ENCODE assay signal across 8 mouse cellular contexts in the genomic region with DNA sequence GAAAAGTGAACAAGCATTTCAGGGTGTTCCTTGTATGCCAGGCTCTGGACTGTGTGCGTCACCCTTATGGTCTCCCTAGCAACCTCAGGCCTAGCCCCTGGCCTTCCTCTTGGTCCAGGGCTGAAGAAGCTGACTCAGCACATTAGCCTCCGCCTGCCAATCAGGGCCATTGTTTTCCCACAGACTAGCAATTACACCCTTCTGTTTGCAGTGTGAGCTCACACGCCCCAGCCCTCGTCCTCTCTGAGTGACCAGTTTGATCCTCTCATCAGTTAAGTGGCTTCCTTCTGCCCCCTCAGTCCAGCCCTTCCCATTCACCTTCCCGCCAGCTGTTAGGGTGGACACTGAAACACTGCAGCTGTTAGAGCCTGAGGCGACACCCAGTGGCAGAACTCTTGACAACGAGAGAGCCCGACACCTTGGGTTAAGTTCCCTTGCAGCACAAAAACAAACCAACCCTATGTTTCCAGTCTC. TPM values are rescaled to one million over a fixed set of nuclear protein-coding genes. Genes with fewer than 3 reads are reported as not detected.
DNase-seq lines count a peak whose midpoint lies in the region; ATAC-seq and TF ChIP-seq lines count a peak whose summit lies in the region.
"Had no signal": no experiment of that assay in that cellular context is flagged by ENCODE, and none has a peak within 500 bp of the region (broad histone marks: within the 10 kb centered on the region; RNA-seq: fewer than 3 reads in every experiment).

No protein-coding gene starts in this region.

- no peaks in the 10 kb centered on the region for H3K36me3 ChIP-seq in forebrain, embryonic 13.5 days (ENCODE audit: poor library complexity, severe bottlenecking)
- no peaks in the 10 kb centered on the region for H3K36me3 ChIP-seq in hindbrain, embryonic 15.5 days
- H3K36me3 ChIP-seq in liver, postnatal 0 days (replicated peaks; ENCODE audit: insufficient read depth, low read length): no peaks in the 10 kb centered on the region
- H3K36me3 ChIP-seq in neural tube, embryonic 15.5 days: no peaks in the 10 kb centered on the region
- H3K36me3 ChIP-seq: embryonic facial prominence, embryonic 15.5 days had no signal

- H3K27me3 ChIP-seq in forebrain, embryonic 13.5 days: peaks cover 10% of the 10 kb centered on the region; the same call in 1 of the 2 replicates
- no peaks in the 10 kb centered on the region for H3K27me3 ChIP-seq in hindbrain, embryonic 15.5 days
- H3K27me3 ChIP-seq in liver, postnatal 0 days (ENCODE audit: insufficient read depth, low read length): no peaks in the 10 kb centered on the region
- H3K27me3 ChIP-seq in neural tube, embryonic 15.5 days (replicated peaks): peaks cover 4% of the 10 kb centered on the region
- H3K27me3 ChIP-seq: embryonic facial prominence, embryonic 15.5 days had no signal

- 5% methylated on average over 8 of the region's 8 CpGs for WGBS in forebrain, embryonic 13.5 days
- 2% methylated on average over 8 of the region's 8 CpGs for WGBS in hindbrain, embryonic 15.5 days
- 18% methylated on average over 8 of the region's 8 CpGs for WGBS in liver, postnatal 0 days (ENCODE audit: insufficient replicate concordance)
- 3% methylated on average over 8 of the region's 8 CpGs for WGBS in neural tube, embryonic 15.5 days

- no peak overlapping the region for H3K9ac ChIP-seq in forebrain, embryonic 13.5 days
- no peak overlapping the region for H3K9ac ChIP-seq in hindbrain, embryonic 15.5 days
- no peak overlapping the region for H3K9ac ChIP-seq in liver, postnatal 0 days (replicated peaks)
- no peak overlapping the region for H3K9ac ChIP-seq in neural tube, embryonic 15.5 days (replicated peaks)
- H3K9ac ChIP-seq: embryonic facial prominence, embryonic 15.5 days had no signal

- H3K4me1 ChIP-seq in bone marrow macrophage, adult 2 months (ENCODE audit: control insufficient read depth, insufficient read depth, low read length): no peaks in the 10 kb centered on the region
- peaks cover 8% of the 10 kb centered on the region; the same call in 1 of the 2 replicates for H3K4me1 ChIP-seq in forebrain, embryonic 13.5 days
- peaks cover 4% of the 10 kb centered on the region; the same call in 1 of the 2 replicates for H3K4me1 ChIP-seq in hindbrain, embryonic 15.5 days (replicated peaks)
- H3K4me1 ChIP-seq in liver, postnatal 0 days (ENCODE audit: insufficient read depth): peaks cover 4% of the 10 kb centered on the region; the same call in 1 of the 2 replicates
- H3K4me1 ChIP-seq in neural tube, embryonic 15.5 days: peaks cover 8% of the 10 kb centered on the region

- peak; percentile 55; the same call in 1 of the 2 replicates for TF ChIP-seq CTCF in bone marrow macrophage, adult 2 months (IDR thresholded peaks at IDR 0.05; ENCODE audit: low read depth, low read length)
- peak; percentile 63 for TF ChIP-seq CTCF in liver, postnatal 0 days (IDR thresholded peaks at IDR 0.05; ENCODE audit: low read depth)

- DNase-seq in liver, postnatal 0 days: peak; percentile 49
- DNase-seq in thymus, postnatal 4 days: no peak
- DNase-seq in T-cell, adult 2 months (ENCODE audit: low spot score): no peak

- TF ChIP-seq POLR2A in bone marrow macrophage, adult 2 months (IDR thresholded peaks at IDR 0.05; ENCODE audit: borderline replicate concordance, low read depth, low read length): no peak

- H3K4me2 ChIP-seq in forebrain, embryonic 13.5 days: peak overlapping the region; percentile 27
- H3K4me2 ChIP-seq in hindbrain, embryonic 15.5 days: peak overlapping the region; percentile 39
- no peak overlapping the region for H3K4me2 ChIP-seq in liver, postnatal 0 days (ENCODE audit: low read depth, low read length)
- peak overlapping the region; percentile 41 for H3K4me2 ChIP-seq in neural tube, embryonic 15.5 days
- H3K4me2 ChIP-seq: embryonic facial prominence, embryonic 15.5 days had no signal

- no peak overlapping the region for H3K27ac ChIP-seq in bone marrow macrophage, adult 2 months (ENCODE audit: insufficient read depth, low read depth, low read length)
- no peak overlapping the region for H3K27ac ChIP-seq in forebrain, embryonic 13.5 days
- no peak overlapping the region for H3K27ac ChIP-seq in hindbrain, embryonic 15.5 days (replicated peaks)
- H3K27ac ChIP-seq in liver, postnatal 0 days (ENCODE audit: low read depth): no peak overlapping the region
- H3K27ac ChIP-seq in neural tube, embryonic 15.5 days (replicated peaks): no peak overlapping the region
- H3K27ac ChIP-seq: embryonic facial prominence, embryonic 15.5 days had no signal

- no peaks in the 10 kb centered on the region for H3K9me3 ChIP-seq in forebrain, embryonic 13.5 days (replicated peaks)
- H3K9me3 ChIP-seq in hindbrain, embryonic 15.5 days: no peaks in the 10 kb centered on the region
- no peaks in the 10 kb centered on the region for H3K9me3 ChIP-seq in liver, postnatal 0 days (ENCODE audit: low read length)
- H3K9me3 ChIP-seq in neural tube, embryonic 15.5 days (replicated peaks): no peaks in the 10 kb centered on the region
- H3K9me3 ChIP-seq: embryonic facial prominence, embryonic 15.5 days had no signal

- no peak overlapping the region for H3K4me3 ChIP-seq in bone marrow macrophage, adult 2 months (ENCODE audit: insufficient read depth, low read length)
- no peak overlapping the region for H3K4me3 ChIP-seq in forebrain, embryonic 13.5 days
- no peak overlapping the region for H3K4me3 ChIP-seq in hindbrain, embryonic 15.5 days
- H3K4me3 ChIP-seq in liver, postnatal 0 days (ENCODE audit: low read depth, low read length): no peak overlapping the region
- no peak overlapping the region for H3K4me3 ChIP-seq in neural tube, embryonic 15.5 days (replicated peaks)
- H3K4me3 ChIP-seq: embryonic facial prominence, embryonic 15.5 days had no signal

- no peak for ATAC-seq in forebrain, embryonic 13.5 days
- peak; percentile 66 for ATAC-seq in hindbrain, embryonic 15.5 days (ENCODE audit: low FRiP score, low read depth)
- peak; percentile 50; the same call in 1 of the 2 replicates for ATAC-seq in liver, postnatal 0 days
- ATAC-seq in neural tube, embryonic 15.5 days (ENCODE audit: low FRiP score): peak; percentile 69; the same call in 1 of the 2 replicates

- no peak for TF ChIP-seq EP300 in liver, postnatal 0 days (IDR thresholded peaks at IDR 0.05; ENCODE audit: low read depth)

RNA-seq across cellular contexts. Expression of a gene that starts 7.5 kb away (rescaled TPM):
- 2.8 and 3.0 TPM in 2 replicates for polyA plus RNA-seq in bone marrow macrophage, adult 2 months (2012; ENCODE audit: insufficient read depth, insufficient read length, missing spikeins)
- polyA plus RNA-seq in forebrain, embryonic 13.5 days (2015; fragmentation: Nextera tagmentation; extraction: Ambion mirVana): 0.13 and 0.16 TPM in 2 replicates
- 0.10 and 0.47 TPM in 2 replicates for polyA plus RNA-seq in hindbrain, embryonic 15.5 days (2015; fragmentation: Nextera tagmentation; extraction: Ambion mirVana)
- polyA plus RNA-seq in liver, postnatal 0 days (2015; fragmentation: Nextera tagmentation; extraction: Ambion mirVana): 1.0 and 1.6 TPM in 2 replicates
- 0.19 and 0.43 TPM in 2 replicates for polyA plus RNA-seq in neural tube, embryonic 15.5 days (2015; fragmentation: Nextera tagmentation; extraction: Ambion mirVana)

RNA-seq across cellular contexts. Expression of a gene that starts 8.3 kb away (rescaled TPM):
- 0.34 and 0.67 TPM in 2 replicates for polyA plus RNA-seq in bone marrow macrophage, adult 2 months (2012; ENCODE audit: insufficient read depth, insufficient read length, missing spikeins)
- 0.28 and 0.42 TPM in 2 replicates for polyA plus RNA-seq in forebrain, embryonic 13.5 days (2015; fragmentation: Nextera tagmentation; extraction: Ambion mirVana)
- polyA plus RNA-seq in hindbrain, embryonic 15.5 days (2015; fragmentation: Nextera tagmentation; extraction: Ambion mirVana): 0.47 and 0.74 TPM in 2 replicates
- 7.5 and 7.8 TPM in 2 replicates for polyA plus RNA-seq in liver, postnatal 0 days (2015; fragmentation: Nextera tagmentation; extraction: Ambion mirVana)
- polyA plus RNA-seq in neural tube, embryonic 15.5 days (2015; fragmentation: Nextera tagmentation; extraction: Ambion mirVana): 0.63 and 0.78 TPM in 2 replicates

RNA-seq across cellular contexts. Expression of a gene that starts 28.5 kb away (rescaled TPM):
- 20.0 and 22.0 TPM in 2 replicates for polyA plus RNA-seq in bone marrow macrophage, adult 2 months (2012; ENCODE audit: insufficient read depth, insufficient read length, missing spikeins)
- polyA plus RNA-seq in forebrain, embryonic 13.5 days (2015; fragmentation: Nextera tagmentation; extraction: Ambion mirVana): 0.26 and 0.28 TPM in 2 replicates
- 0.56 and 0.70 TPM in 2 replicates for polyA plus RNA-seq in hindbrain, embryonic 15.5 days (2015; fragmentation: Nextera tagmentation; extraction: Ambion mirVana)
- 1.5 TPM in 2 replicates for polyA plus RNA-seq in liver, postnatal 0 days (2015; fragmentation: Nextera tagmentation; extraction: Ambion mirVana)
- polyA plus RNA-seq in neural tube, embryonic 15.5 days (2015; fragmentation: Nextera tagmentation; extraction: Ambion mirVana): 0.92 and 1.2 TPM in 2 replicates

RNA-seq across cellular contexts. Expression of a gene that starts 43.7 kb away (rescaled TPM):
- polyA plus RNA-seq in bone marrow macrophage, adult 2 months (2012; ENCODE audit: insufficient read depth, insufficient read length, missing spikeins): 0.99 TPM in 2 replicates
- 0.20 and 0.36 TPM in 2 replicates for polyA plus RNA-seq in forebrain, embryonic 13.5 days (2015; fragmentation: Nextera tagmentation; extraction: Ambion mirVana)
- 0.62 and 0.67 TPM in 2 replicates for polyA plus RNA-seq in hindbrain, embryonic 15.5 days (2015; fragmentation: Nextera tagmentation; extraction: Ambion mirVana)
- 0.11 and 0.13 TPM in 2 replicates for polyA plus RNA-seq in liver, postnatal 0 days (2015; fragmentation: Nextera tagmentation; extraction: Ambion mirVana)
- polyA plus RNA-seq in neural tube, embryonic 15.5 days (2015; fragmentation: Nextera tagmentation; extraction: Ambion mirVana): 0.56 and 0.77 TPM in 2 replicates
